Mouse (Mus musculus): ENCODE data around the gene Pla2g4a. TPM values are rescaled to one million over a fixed set of nuclear protein-coding genes. Genes with fewer than 3 reads are reported as not detected.

The Pla2g4a gene
- polyA plus RNA-seq, 1 experiment, result 15.3 TPM

- WGBS, result 86% methylated on average over 3 of the region's 3 CpGs
- no peak overlapping the region for H3K27ac ChIP-seq (ENCODE audit: control insufficient read depth, insufficient read depth, low read depth, low read length, poor library complexity)
- no peak overlapping the region for H3K4me3 ChIP-seq (replicated peaks; ENCODE audit: control insufficient read depth, low read depth, low read length)
- no peak for TF ChIP-seq POLR2A (IDR thresholded peaks at IDR 0.05; ENCODE audit: borderline replicate concordance, control insufficient read depth, low read depth, low read length)
- H3K4me1 ChIP-seq (ENCODE audit: control insufficient read depth, insufficient read depth, low read length), result no peaks in the 10 kb centered on the region
Measured at GRCm38 (mm10) chr1:149836496-149836895, 124.6 kb downstream of the Pla2g4a start.

GRCm38 (mm10) chr1:149833876-149834275 lies 127.2 kb downstream of the Pla2g4a start:
- TF ChIP-seq POLR2A (IDR thresholded peaks at IDR 0.05; ENCODE audit: borderline replicate concordance, control insufficient read depth, low read depth, low read length) (no peak), CTCF (IDR thresholded peaks at IDR 0.05; ENCODE audit: control insufficient read depth, insufficient read depth, low read length) (no peak)
- Histone ChIP-seq H3K4me3 (replicated peaks; ENCODE audit: control insufficient read depth, low read depth, low read length) (no peak overlapping the region), H3K4me1 (ENCODE audit: control insufficient read depth, insufficient read depth, low read length) (no peaks in the 10 kb centered on the region), H3K27ac (ENCODE audit: control insufficient read depth, insufficient read depth, low read depth, low read length, poor library complexity) (no peak overlapping the region)
- WGBS, result 73% methylated on average over 2 of the region's 2 CpGs

GRCm38 (mm10) chr1:149832952-149833351 lies 128.1 kb downstream of the Pla2g4a start:
- TF ChIP-seq CTCF (IDR thresholded peaks at IDR 0.05; ENCODE audit: control insufficient read depth, insufficient read depth, low read length) (no peak), POLR2A (IDR thresholded peaks at IDR 0.05; ENCODE audit: borderline replicate concordance, control insufficient read depth, low read depth, low read length) (no peak)
- WGBS, result 63% methylated on average over 2 of the region's 2 CpGs

GRCm38 (mm10) chr1:149832514-149832913 lies 128.6 kb downstream of the Pla2g4a start:
- no peak overlapping the region for H3K4me3 ChIP-seq (replicated peaks; ENCODE audit: control insufficient read depth, low read depth, low read length)
- TF ChIP-seq POLR2A (IDR thresholded peaks at IDR 0.05; ENCODE audit: borderline replicate concordance, control insufficient read depth, low read depth, low read length), result no peak
- TF ChIP-seq CTCF (IDR thresholded peaks at IDR 0.05; ENCODE audit: control insufficient read depth, insufficient read depth, low read length), result no peak
- 79% methylated on average over 1 of the region's 1 CpGs for WGBS
- H3K4me1 ChIP-seq (ENCODE audit: control insufficient read depth, insufficient read depth, low read length), result no peaks in the 10 kb centered on the region
- no peak overlapping the region for H3K27ac ChIP-seq (ENCODE audit: control insufficient read depth, insufficient read depth, low read depth, low read length, poor library complexity)

More at GRCm38 (mm10) chr1:149832952-149833351, 128.1 kb downstream of the Pla2g4a start:
- Histone ChIP-seq H3K4me3 (replicated peaks; ENCODE audit: control insufficient read depth, low read depth, low read length) (no peak overlapping the region), H3K4me1 (ENCODE audit: control insufficient read depth, insufficient read depth, low read length) (no peaks in the 10 kb centered on the region), H3K27ac (ENCODE audit: control insufficient read depth, insufficient read depth, low read depth, low read length, poor library complexity) (no peak overlapping the region)

GRCm38 (mm10) chr1:149831100-149831499 lies 130.0 kb downstream of the Pla2g4a start:
- Histone ChIP-seq H3K4me3 (replicated peaks; ENCODE audit: control insufficient read depth, low read depth, low read length) (no peak overlapping the region), H3K27ac (ENCODE audit: control insufficient read depth, insufficient read depth, low read depth, low read length, poor library complexity) (no peak overlapping the region), H3K4me1 (ENCODE audit: control insufficient read depth, insufficient read depth, low read length) (no peaks in the 10 kb centered on the region)
- 75% methylated on average over 1 of the region's 1 CpGs for WGBS
- TF ChIP-seq POLR2A (IDR thresholded peaks at IDR 0.05; ENCODE audit: borderline replicate concordance, control insufficient read depth, low read depth, low read length), result no peak

DNA sequence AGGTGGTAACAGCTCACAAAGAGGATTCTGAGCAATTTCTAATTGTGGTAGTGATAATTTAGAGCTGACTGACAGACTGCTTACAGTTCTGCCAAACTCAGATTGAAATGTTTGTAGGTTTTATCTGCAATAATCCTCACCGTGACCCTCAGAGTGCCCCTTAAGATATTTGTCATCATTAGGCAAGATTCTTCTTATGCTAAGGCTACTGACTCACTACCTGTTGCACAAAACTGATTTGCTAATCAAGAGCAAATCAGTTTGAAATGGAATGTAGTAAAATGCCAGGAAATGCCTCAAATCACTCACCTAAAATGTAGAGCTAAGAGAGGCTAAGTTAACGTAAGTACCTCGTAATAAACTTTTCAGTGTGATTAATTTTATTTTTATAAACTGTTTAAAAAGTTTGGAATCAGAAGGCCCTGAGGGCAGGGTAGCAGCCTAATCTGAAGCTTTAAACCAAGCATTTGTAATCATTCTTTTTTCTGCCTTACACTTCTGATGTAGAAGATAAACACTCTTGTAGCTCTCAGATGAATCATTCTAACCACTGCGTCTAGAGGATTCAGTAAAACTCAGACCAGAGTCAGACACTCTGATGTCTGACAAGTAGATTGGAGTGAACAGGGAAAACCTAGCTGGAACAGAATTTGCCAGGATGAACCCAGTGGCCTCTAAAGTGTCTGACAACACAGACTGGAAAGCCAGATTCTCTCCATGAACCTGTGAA lies 147.3 kb downstream of the Pla2g4a start:
- Histone ChIP-seq H3K4me3 (replicated peaks; ENCODE audit: control insufficient read depth, low read depth, low read length) (no peak overlapping the region), H3K4me1 (ENCODE audit: control insufficient read depth, insufficient read depth, low read length) (no peaks in the 10 kb centered on the region), H3K27ac (ENCODE audit: control insufficient read depth, insufficient read depth, low read depth, low read length, poor library complexity) (no peak overlapping the region)
- TF ChIP-seq CTCF (IDR thresholded peaks at IDR 0.05; ENCODE audit: control insufficient read depth, insufficient read depth, low read length), result no peak
- no peak for TF ChIP-seq POLR2A (IDR thresholded peaks at IDR 0.05; ENCODE audit: borderline replicate concordance, control insufficient read depth, low read depth, low read length)
- 81% methylated on average over 4 of the region's 4 CpGs for WGBS

DNA sequence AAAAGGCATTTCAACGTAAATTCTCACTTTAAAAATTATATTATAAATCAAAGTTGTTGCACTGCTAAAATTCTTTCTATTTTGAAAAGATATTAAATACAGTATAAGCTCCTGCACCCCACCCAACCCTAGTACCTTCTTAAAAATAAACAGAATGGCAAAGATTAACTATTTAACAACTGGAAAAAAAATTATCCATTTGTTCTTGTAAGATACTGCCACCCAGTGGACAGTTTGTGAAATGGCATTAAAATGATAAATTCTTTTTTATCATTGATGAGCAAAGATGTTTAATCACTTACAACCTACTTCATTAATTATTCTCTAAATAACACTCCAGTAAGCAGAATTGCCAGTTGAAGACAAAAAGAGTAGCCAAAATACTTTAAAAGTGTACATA lies 151.6 kb downstream of the Pla2g4a start:
- no peak overlapping the region for H3K4me3 ChIP-seq (replicated peaks; ENCODE audit: control insufficient read depth, low read depth, low read length)
- no peak overlapping the region for H3K27ac ChIP-seq (ENCODE audit: control insufficient read depth, insufficient read depth, low read depth, low read length, poor library complexity)
- no peaks in the 10 kb centered on the region for H3K4me1 ChIP-seq (ENCODE audit: control insufficient read depth, insufficient read depth, low read length)
- TF ChIP-seq POLR2A (IDR thresholded peaks at IDR 0.05; ENCODE audit: borderline replicate concordance, control insufficient read depth, low read depth, low read length) (no peak), CTCF (IDR thresholded peaks at IDR 0.05; ENCODE audit: control insufficient read depth, insufficient read depth, low read length) (no peak)
- WGBS, result 86% methylated on average over 1 of the region's 1 CpGs

Other genes with a start within 250 kb of the Pla2g4a start
- gene Ptgs2, start 138.7 kb upstream of the Pla2g4a start, polyA plus RNA-seq (2011; ENCODE audit: insufficient read depth, insufficient read length, low replicate concordance, missing spikeins), result 2.5 TPM in 1 of 2 replicates, not detected in the other

All from bone marrow, adult 2 months (tissue).